Mouse (Mus musculus): ENCODE data around the gene Rapgef3.

DNA sequence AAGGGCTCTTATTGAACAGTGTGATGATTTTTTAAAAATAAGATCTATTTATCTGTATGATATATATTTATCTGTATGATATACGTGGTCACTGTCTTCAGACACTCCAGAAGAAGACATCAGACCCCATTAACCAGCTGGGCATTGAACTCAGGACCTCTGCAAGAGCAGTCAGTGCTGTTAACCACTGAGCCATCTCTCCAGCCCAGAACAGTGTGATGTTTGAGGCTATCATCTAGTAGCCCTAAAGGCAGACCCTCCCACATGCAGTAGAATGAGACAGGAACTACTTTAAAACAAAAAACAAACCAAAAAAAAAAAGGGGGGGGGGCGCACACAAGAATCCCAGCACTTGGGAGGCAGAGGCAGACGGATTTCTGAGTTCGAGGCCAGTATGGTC lies 20.3 kb downstream of the Rapgef3 start:
- TF ChIP-seq POLR2A (IDR thresholded peaks at IDR 0.05; ENCODE audit: low read depth, low read length) (no peak), CTCF (IDR thresholded peaks at IDR 0.05; ENCODE audit: borderline replicate concordance, insufficient read depth, low read length) (no peak)

All from embryonic fibroblast, embryonic 13.5 days (primary cell).